Mouse (Mus musculus): ENCODE results near the gene Hcn3. TPM values are rescaled to one million over a fixed set of nuclear protein-coding genes. Genes with fewer than 3 reads are reported as not detected.
"Not testable (repeated sequence)": the region's sequence is repeated elsewhere in the genome, so short reads cannot be mapped to it uniquely, and the experiment has no call there.

The Hcn3 gene
- polyA plus RNA-seq, 1 experiment from 2014 or later: 39.6 TPM

DNA sequence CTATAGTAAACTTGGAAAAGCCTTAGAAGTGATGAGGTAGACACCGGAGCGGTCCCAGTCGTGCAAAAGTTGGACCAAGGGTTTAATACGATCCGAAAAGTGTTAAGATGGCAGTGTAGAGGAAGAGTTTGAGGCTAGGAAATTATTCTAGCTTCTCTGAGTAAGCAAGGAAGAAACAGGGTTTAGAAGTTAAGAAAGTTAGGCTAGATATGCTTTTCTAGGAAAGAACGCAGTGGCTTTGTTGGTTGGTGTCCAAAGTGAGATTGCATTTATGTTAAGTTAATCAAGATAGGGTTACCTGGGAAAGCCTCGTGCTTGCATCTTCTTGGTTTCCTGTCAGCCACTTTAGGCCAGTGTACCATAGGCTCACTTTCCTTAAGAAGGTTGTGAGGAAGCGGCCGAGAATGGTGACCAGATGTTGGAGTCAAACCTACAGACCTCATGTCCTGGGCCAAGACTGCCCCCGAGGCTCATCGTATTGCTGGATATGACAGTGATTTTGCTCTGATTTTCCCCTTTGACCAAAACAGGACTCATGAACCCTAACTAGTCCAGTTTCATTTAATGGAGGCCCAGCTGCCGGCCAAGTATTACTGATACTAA lies 5.4 kb upstream of the Hcn3 start:
- H3K9ac ChIP-seq (replicated peaks; ENCODE audit: low read depth, low read length): peak overlapping the region; percentile 96
- H3K27me3 ChIP-seq (replicated peaks; ENCODE audit: control insufficient read depth, insufficient read depth, low read length): no peaks in the 10 kb centered on the region
- 23% methylated on average over 12 of the region's 12 CpGs for WGBS
- peaks cover 20% of the 10 kb centered on the region for H3K36me3 ChIP-seq (ENCODE audit: control insufficient read depth, insufficient read depth)
- H3K27ac ChIP-seq (ENCODE audit: low read length): peak overlapping the region; percentile 94
- peaks cover 23% of the 10 kb centered on the region for H3K4me1 ChIP-seq (replicated peaks; ENCODE audit: control insufficient read depth, insufficient read depth, low read length)
- ATAC-seq: no peak
- H3K4me2 ChIP-seq (ENCODE audit: low read length): peak overlapping the region; percentile 91
- H3K9me3 ChIP-seq (ENCODE audit: control insufficient read depth, low read length): no peaks in the 10 kb centered on the region
- peak overlapping the region; percentile 96 for H3K4me3 ChIP-seq (replicated peaks; ENCODE audit: low read length)

DNA sequence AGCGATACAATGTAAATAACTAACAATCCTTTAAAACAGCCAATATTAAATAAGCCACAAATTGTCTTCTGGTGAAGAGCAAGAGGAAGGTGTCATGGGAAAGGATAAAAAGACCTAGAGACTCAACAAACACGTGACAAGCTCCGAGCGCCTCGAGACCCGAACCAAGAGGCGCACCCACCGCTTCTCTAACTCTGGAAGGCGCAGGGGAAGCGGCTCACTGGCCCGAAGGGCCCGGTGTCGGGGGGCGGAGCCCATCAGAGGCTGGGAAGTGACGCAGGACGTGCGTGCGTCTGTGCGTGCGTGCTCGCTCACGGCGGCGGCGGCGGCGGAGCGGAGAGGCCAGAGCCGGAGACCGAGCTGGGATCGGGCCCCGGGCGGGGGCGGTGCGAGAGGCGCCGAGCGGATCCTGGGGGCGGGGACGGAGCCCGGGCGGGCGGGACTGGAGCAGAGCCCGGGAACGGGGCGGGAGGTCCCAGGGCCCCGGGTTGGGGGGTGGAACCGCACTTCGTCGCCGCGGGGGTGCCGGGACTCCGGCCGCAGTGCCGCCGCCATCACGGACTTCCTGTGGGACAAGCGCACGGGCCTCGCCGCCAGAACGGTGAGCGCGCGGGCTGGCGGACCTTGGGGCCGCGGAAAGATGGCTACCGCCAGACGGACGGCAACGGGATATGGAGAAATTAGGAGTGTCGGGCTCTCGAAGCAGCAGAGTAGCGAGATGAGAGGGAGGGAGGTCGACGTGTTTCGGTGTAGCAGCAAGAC lies 4.7 kb upstream of the Hcn3 start, which contains the start of gene Clk2:
Gene Clk2 (plus strand): TSS at position 290 of the 762 bp plus-strand sequence.
- ATAC-seq: peak; percentile 97
- peak within 1 kb of the TSS; percentile 94 for H3K27ac ChIP-seq (ENCODE audit: low read length)
- peaks cover 13% of the 10 kb centered on the region for H3K36me3 ChIP-seq (ENCODE audit: control insufficient read depth, insufficient read depth)
- H3K4me3 ChIP-seq (replicated peaks; ENCODE audit: low read length): peak within 1 kb of the TSS; percentile 96
- H3K9ac ChIP-seq (replicated peaks; ENCODE audit: low read depth, low read length): peak within 1 kb of the TSS; percentile 96
- 1% methylated on average over 58 of the region's 79 CpGs for WGBS
- H3K4me2 ChIP-seq (ENCODE audit: low read length): peak within 1 kb of the TSS; percentile 91
- no peaks in the 10 kb centered on the region for H3K9me3 ChIP-seq (ENCODE audit: control insufficient read depth, low read length)
- H3K27me3 ChIP-seq (replicated peaks; ENCODE audit: control insufficient read depth, insufficient read depth, low read length): no peaks in the 10 kb centered on the region
- H3K4me1 ChIP-seq (replicated peaks; ENCODE audit: control insufficient read depth, insufficient read depth, low read length): peaks cover 23% of the 10 kb centered on the region

DNA sequence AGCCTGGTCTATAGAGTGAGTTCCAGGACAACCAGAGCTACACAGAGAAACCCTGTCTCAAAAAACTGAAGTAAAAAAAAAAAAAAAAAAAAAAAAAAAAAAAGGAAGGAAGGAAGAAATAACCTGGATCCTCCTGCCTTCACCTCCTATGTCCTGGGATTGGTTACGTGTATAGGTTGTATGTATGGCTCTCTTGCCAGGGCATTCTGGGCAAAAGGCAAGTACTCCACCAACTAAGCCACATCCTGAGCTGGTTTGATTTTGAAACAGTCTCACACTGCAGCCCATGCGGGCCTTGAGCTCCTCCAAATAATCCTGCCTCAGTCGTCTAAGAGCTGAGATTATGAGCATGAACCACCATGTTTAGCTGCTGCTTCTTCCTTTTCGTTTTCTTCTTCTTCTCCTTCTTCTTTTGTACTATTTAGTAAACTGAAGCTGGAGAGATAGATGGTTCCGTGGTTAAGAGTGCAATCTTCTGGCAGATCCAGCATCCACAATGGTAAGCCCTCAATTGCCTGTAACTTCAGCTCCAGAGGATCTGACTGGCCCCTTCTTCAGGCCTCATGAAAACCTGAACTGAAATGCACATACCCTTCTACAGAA lies 3.7 kb upstream of the Hcn3 start:
- no peak for ATAC-seq
- WGBS: 70% methylated on average over 5 of the region's 5 CpGs
- H3K27ac ChIP-seq (ENCODE audit: low read length): no peak overlapping the region; the same call in 1 of the 2 replicates
- peaks cover 31% of the 10 kb centered on the region for H3K4me1 ChIP-seq (replicated peaks; ENCODE audit: control insufficient read depth, insufficient read depth, low read length)
- no peaks in the 10 kb centered on the region for H3K9me3 ChIP-seq (ENCODE audit: control insufficient read depth, low read length)
- H3K4me2 ChIP-seq (ENCODE audit: low read length): peak overlapping the region; percentile 91
- peaks cover 5% of the 10 kb centered on the region for H3K36me3 ChIP-seq (ENCODE audit: control insufficient read depth, insufficient read depth)
- peak overlapping the region; percentile 96 for H3K4me3 ChIP-seq (replicated peaks; ENCODE audit: low read length)
- H3K9ac ChIP-seq (replicated peaks; ENCODE audit: low read depth, low read length): peak overlapping the region; percentile 96; the same call in 1 of the 2 replicates
- H3K27me3 ChIP-seq (replicated peaks; ENCODE audit: control insufficient read depth, insufficient read depth, low read length): no peaks in the 10 kb centered on the region

DNA sequence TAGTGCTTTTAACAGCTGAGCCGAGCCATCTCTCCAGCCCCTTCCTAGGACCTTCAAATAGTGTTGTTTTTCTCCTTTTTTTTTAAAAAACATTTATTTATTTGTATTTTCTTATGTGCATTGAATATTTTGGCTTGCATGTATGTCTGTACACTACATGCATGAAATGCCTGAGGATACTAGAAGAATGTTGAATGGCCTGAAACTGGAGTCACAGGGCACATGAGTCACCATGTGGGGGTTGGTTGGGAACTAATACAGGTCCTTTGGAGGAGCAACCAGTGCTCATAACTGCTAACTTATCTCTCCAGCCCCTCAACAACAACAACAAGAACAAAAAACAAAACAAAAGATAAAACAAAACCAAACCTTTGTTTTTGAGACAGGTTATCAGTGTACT lies 3.1 kb upstream of the Hcn3 start:
- WGBS: 85% methylated on average over 1 of the region's 1 CpGs
- no peak for ATAC-seq
- Histone ChIP-seq H3K27ac (ENCODE audit: low read length) (no peak overlapping the region), H3K4me1 (replicated peaks; ENCODE audit: control insufficient read depth, insufficient read depth, low read length) (peaks cover 37% of the 10 kb centered on the region), H3K4me3 (replicated peaks; ENCODE audit: low read length) (no peak overlapping the region), H3K9me3 (ENCODE audit: control insufficient read depth, low read length) (no peaks in the 10 kb centered on the region), H3K9ac (replicated peaks; ENCODE audit: low read depth, low read length) (no peak overlapping the region), H3K36me3 (ENCODE audit: control insufficient read depth, insufficient read depth) (no peaks in the 10 kb centered on the region), H3K27me3 (replicated peaks; ENCODE audit: control insufficient read depth, insufficient read depth, low read length) (no peaks in the 10 kb centered on the region), H3K4me2 (ENCODE audit: low read length) (no peak overlapping the region)

DNA sequence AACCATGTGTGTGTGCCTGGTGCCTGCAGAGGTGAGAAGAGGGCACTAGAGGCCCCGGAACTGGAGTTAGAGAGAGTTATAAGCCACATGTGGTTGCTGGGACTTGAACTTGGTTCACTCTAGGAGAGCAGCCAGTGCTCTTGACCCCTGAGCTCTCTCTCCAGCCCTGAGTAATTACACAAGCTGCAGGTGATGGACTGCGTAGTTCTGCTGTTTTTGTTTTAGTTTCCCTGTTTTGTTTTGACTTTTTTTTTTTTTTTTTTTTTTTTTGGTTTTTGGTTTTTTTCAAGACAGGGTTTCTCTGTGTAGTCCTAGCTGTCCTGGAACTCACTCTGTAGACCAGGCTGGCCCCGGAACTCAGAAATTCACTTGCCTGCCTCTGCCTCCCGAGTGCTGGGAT lies 1.8 kb upstream of the Hcn3 start:
- Histone ChIP-seq H3K9ac (replicated peaks; ENCODE audit: low read depth, low read length) (no peak overlapping the region), H3K4me2 (ENCODE audit: low read length) (no peak overlapping the region), H3K9me3 (ENCODE audit: control insufficient read depth, low read length) (no peaks in the 10 kb centered on the region), H3K4me3 (replicated peaks; ENCODE audit: low read length) (no peak overlapping the region), H3K27me3 (replicated peaks; ENCODE audit: control insufficient read depth, insufficient read depth, low read length) (no peaks in the 10 kb centered on the region), H3K4me1 (replicated peaks; ENCODE audit: control insufficient read depth, insufficient read depth, low read length) (peaks cover 41% of the 10 kb centered on the region), H3K36me3 (ENCODE audit: control insufficient read depth, insufficient read depth) (no peaks in the 10 kb centered on the region), H3K27ac (ENCODE audit: low read length) (no peak overlapping the region)
- no peak for ATAC-seq
- 84% methylated on average over 4 of the region's 4 CpGs for WGBS

DNA sequence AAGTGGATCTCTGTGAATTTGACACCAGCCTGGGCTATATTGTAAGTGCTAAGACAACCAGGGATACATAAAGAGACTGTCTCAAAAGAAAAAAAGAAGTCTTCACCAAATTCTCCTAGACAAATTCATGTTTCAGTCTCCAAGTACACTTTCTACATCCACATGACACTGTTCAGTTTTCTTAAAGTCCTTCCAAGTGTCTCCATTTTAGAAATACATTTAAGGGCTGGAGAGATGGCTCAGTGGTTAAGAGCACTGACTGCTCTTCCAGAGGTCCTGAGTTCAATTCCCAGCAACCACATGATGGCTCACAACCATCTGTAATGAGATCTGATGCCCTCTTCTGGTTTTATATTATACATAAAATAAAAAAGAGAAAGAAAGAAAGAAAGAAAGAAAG lies 1.2 kb upstream of the Hcn3 start:
- ATAC-seq; H3K4me2 ChIP-seq (ENCODE audit: low read length); H3K9ac ChIP-seq (replicated peaks; ENCODE audit: low read depth, low read length); H3K4me3 ChIP-seq (replicated peaks; ENCODE audit: low read length); H3K9me3 ChIP-seq (ENCODE audit: control insufficient read depth, low read length); H3K36me3 ChIP-seq (ENCODE audit: control insufficient read depth, insufficient read depth); H3K27me3 ChIP-seq (replicated peaks; ENCODE audit: control insufficient read depth, insufficient read depth, low read length); H3K27ac ChIP-seq (ENCODE audit: low read length): not testable (repeated sequence)
- H3K4me1 ChIP-seq (replicated peaks; ENCODE audit: control insufficient read depth, insufficient read depth, low read length): peaks cover 36% of the 10 kb centered on the region

DNA sequence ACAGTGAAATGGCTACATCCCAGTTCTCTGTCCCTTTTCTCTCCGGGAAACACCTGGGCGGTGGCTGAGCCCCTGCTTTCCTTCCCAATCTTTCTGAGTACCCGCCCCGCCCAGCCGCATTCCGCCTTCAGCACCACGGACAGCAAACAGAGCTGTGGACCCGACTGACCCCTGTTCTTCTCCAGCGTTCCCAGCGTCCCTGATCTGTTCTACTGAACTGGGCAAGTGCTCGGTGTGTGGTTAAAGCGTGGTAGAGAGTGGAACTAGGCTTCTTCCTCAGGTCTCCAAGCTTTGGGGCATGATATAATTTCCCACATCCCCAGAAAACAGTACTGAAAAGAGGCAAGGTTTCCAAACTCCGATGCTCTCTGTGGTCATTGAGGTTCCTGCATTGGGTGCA lies 785 bp downstream of the Hcn3 start:
- Histone ChIP-seq H3K4me1 (replicated peaks; ENCODE audit: control insufficient read depth, insufficient read depth, low read length) (peaks cover 24% of the 10 kb centered on the region), H3K27me3 (replicated peaks; ENCODE audit: control insufficient read depth, insufficient read depth, low read length) (no peaks in the 10 kb centered on the region), H3K9ac (replicated peaks; ENCODE audit: low read depth, low read length) (peak overlapping the region; percentile 81), H3K9me3 (ENCODE audit: control insufficient read depth, low read length) (no peaks in the 10 kb centered on the region), H3K36me3 (ENCODE audit: control insufficient read depth, insufficient read depth) (no peaks in the 10 kb centered on the region), H3K27ac (ENCODE audit: low read length) (no peak overlapping the region; the same call in 1 of the 2 replicates), H3K4me2 (ENCODE audit: low read length) (peak overlapping the region; percentile 79), H3K4me3 (replicated peaks; ENCODE audit: low read length) (peak overlapping the region; percentile 80)
- under 1% methylated on average over 13 of the region's 13 CpGs for WGBS
- no peak for ATAC-seq

DNA sequence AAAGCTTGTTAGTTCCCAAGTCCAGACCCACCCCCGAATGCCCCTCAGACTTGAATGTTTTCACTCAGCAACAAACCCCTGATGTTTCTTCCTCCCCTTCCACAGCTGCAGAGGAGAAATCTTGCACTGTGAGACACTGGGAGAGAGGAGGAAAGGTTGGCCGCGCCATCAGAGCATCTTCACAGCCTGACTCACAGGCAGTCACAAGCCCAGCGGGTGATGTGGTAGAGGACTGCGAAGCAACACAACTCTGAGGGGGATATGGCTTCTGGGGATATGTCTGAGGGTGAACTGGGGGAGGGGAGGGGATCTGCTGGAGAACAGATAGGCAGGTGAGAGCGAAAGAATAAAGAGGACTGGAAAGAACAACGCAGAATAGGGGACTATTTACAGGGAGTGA lies 1.3 kb downstream of the Hcn3 start:
- Histone ChIP-seq H3K27ac (ENCODE audit: low read length) (0 out of 2 replicates have a peak overlapping the region, but pooled peaks have one; percentile 3), H3K9ac (replicated peaks; ENCODE audit: low read depth, low read length) (peak overlapping the region; percentile 81)
- 16% methylated on average over 7 of the region's 7 CpGs for WGBS

DNA sequence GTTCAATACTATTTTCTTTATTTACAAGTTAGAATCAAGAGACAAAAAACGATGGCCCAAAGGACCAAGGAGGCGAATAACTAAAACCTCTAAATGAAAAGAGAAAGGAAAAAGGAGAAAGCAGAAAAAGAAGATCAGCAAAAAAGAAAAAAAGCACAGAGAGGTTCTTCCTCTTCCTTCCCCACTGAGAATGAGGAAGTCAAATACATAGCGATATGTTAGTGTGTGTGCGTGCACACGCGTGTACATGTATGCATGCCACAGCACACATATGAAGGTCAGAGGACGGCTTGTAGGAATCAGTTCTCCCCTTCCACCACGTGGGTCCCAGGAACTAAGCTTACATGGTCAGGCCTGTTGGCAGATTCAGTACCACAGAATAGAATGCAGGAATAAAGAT lies 3.0 kb downstream of the Hcn3 start:
- Histone ChIP-seq H3K9me3 (ENCODE audit: control insufficient read depth, low read length) (no peaks in the 10 kb centered on the region), H3K4me2 (ENCODE audit: low read length) (no peak overlapping the region), H3K4me3 (replicated peaks; ENCODE audit: low read length) (no peak overlapping the region), H3K27me3 (replicated peaks; ENCODE audit: control insufficient read depth, insufficient read depth, low read length) (no peaks in the 10 kb centered on the region), H3K36me3 (ENCODE audit: control insufficient read depth, insufficient read depth) (no peaks in the 10 kb centered on the region), H3K9ac (replicated peaks; ENCODE audit: low read depth, low read length) (no peak overlapping the region), H3K27ac (ENCODE audit: low read length) (no peak overlapping the region), H3K4me1 (replicated peaks; ENCODE audit: control insufficient read depth, insufficient read depth, low read length) (peaks cover 18% of the 10 kb centered on the region)
- 89% methylated on average over 8 of the region's 8 CpGs for WGBS
- ATAC-seq: no peak

More for the DNA sequence above, 1.3 kb downstream of the Hcn3 start:
- no peaks in the 10 kb centered on the region for H3K36me3 ChIP-seq (ENCODE audit: control insufficient read depth, insufficient read depth)
- no peaks in the 10 kb centered on the region for H3K27me3 ChIP-seq (replicated peaks; ENCODE audit: control insufficient read depth, insufficient read depth, low read length)
- H3K4me1 ChIP-seq (replicated peaks; ENCODE audit: control insufficient read depth, insufficient read depth, low read length): peaks cover 18% of the 10 kb centered on the region
- no peak for ATAC-seq
- H3K4me3 ChIP-seq (replicated peaks; ENCODE audit: low read length): peak overlapping the region; percentile 80
- peak overlapping the region; percentile 79 for H3K4me2 ChIP-seq (ENCODE audit: low read length)
- H3K9me3 ChIP-seq (ENCODE audit: control insufficient read depth, low read length): no peaks in the 10 kb centered on the region
